Mouse (Mus musculus) neural tube, embryonic 14.5 days (tissue): ENCODE results near the gene H1f0. TPM values are rescaled to one million over a fixed set of nuclear protein-coding genes. Genes with fewer than 3 reads are reported as not detected.
A peak's percentile ranks its signal among the peaks of the same experiment; 100 is the strongest.

Experiments
- ATAC-seq: fragments of 200-750 bp; cut with Nextera tagmentation; 2 replicates; pipeline ENCODE4 v1.8.0; 2017; ENCODE audit warnings: low read depth, mild to moderate bottlenecking, moderate TSS enrichment, moderate library complexity
- H3K27ac ChIP-seq: fragments of 300-500 bp; sonication (generic); 2 replicates; pipeline ENCODE4 v1.5.1; 2014; ENCODE audit warnings: low read depth, mild to moderate bottlenecking, control low read depth, low read length, moderate library complexity, mixed read lengths
- H3K27me3 ChIP-seq: fragments of 300-500 bp; sonication (generic); 2 replicates; pipeline ENCODE4 v1.6.1; 2014; ENCODE audit warnings: low read length; ENCODE audit not compliant: control insufficient read depth, insufficient read depth
- H3K36me3 ChIP-seq: fragments of 300-500 bp; sonication (generic); 2 replicates; pipeline ENCODE4 v1.6.1; 2014; ENCODE audit warnings: low read length, mixed read lengths; ENCODE audit not compliant: control insufficient read depth, insufficient read depth
- H3K4me1 ChIP-seq: fragments of 300-500 bp; sonication (generic); 2 replicates; pipeline ENCODE4 v1.6.1; 2014; ENCODE audit warnings: low read length; ENCODE audit not compliant: control insufficient read depth, insufficient read depth
- H3K4me2 ChIP-seq: fragments of 300-500 bp; sonication (generic); 2 replicates; pipeline ENCODE4 v1.6.1; 2014; ENCODE audit warnings: mild to moderate bottlenecking, low read depth, low read length, control low read depth
- H3K4me3 ChIP-seq: fragments of 300-500 bp; sonication (generic); 2 replicates; pipeline ENCODE4 v1.5.1; 2014; ENCODE audit warnings: low read depth, low read length, control low read depth, mixed read lengths
- H3K9ac ChIP-seq: fragments of 300-500 bp; sonication (generic); replicated peaks from 2 replicates; pipeline ENCODE4 v1.6.1; 2014; ENCODE audit warnings: low read depth, mild to moderate bottlenecking, control low read depth, low read length, mixed read lengths
- H3K9me3 ChIP-seq: fragments of 300-500 bp; sonication (generic); 2 replicates; pipeline ENCODE4 v1.6.1; 2016; ENCODE audit warnings: low read length; ENCODE audit not compliant: control insufficient read depth
- WGBS: fragments of 180-500 bp; shearing (Covaris S2); extraction: QIAGEN DNeasy Blood & Tissue Kit; methylation state at CpG from one replicate; pipeline ENCODE4 v1.1.7; 2014; 5-methylcytosine and 5-hydroxymethylcytosine counted together
- polyA plus RNA-seq: library from polyadenylated mRNA; unstranded; fragments of >200 nt; fragmentation: Nextera tagmentation; extraction: Ambion mirVana; gene quantifications from 2 replicates; pipeline ENCODE4 v1.2.1, GENCODE M21; 2014

H1f0 gene
- polyA plus RNA-seq, 1 experiment from 2014 or later = 45.6 TPM

- WGBS = 28% methylated on average over 7 of the region's 7 CpGs
- no peak overlapping the region for H3K4me2 ChIP-seq
- no peak overlapping the region for H3K4me3 ChIP-seq
- no peaks in the 10 kb centered on the region for H3K9me3 ChIP-seq
- H3K9ac ChIP-seq = no peak overlapping the region
- no peaks in the 10 kb centered on the region for H3K27me3 ChIP-seq
- H3K27ac ChIP-seq = no peak overlapping the region
- no peaks in the 10 kb centered on the region for H3K36me3 ChIP-seq
- ATAC-seq = no peak
- no peaks in the 10 kb centered on the region for H3K4me1 ChIP-seq
These were observed 14.9 kb upstream of the H1f0 start for GRCm38 (mm10) chr15:79013382-79013781.

DNA sequence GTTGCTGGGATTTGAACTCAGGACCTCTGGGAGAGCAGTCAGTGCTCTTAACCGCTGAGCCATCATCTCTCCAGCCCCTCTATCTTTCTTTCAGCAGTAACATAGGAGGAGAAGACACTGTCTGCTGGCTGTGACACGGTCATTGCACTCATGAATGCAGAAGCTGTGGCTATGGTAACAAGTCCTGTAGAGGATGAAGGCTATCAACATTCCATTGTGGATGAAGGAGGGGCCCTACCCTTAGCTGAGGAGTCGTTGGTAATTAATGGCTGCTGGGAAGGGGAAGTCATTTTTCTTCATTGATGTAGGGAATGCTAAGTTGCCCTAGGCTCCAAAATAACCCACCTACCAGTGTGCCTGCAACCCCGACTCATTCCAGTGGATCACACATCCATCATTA, 10.1 kb upstream of the H1f0 start:
- H3K27me3 ChIP-seq = no peaks in the 10 kb centered on the region
- no peaks in the 10 kb centered on the region for H3K36me3 ChIP-seq
- H3K4me1 ChIP-seq = no peaks in the 10 kb centered on the region
- no peak overlapping the region for H3K4me2 ChIP-seq
- whole genome bisulfite sequencing = 25% methylated on average over 4 of the region's 4 CpGs
- no peaks in the 10 kb centered on the region for H3K9me3 ChIP-seq
- no peak overlapping the region for H3K4me3 ChIP-seq
- no peak overlapping the region for H3K9ac ChIP-seq
- H3K27ac ChIP-seq = no peak overlapping the region
- no peak for ATAC-seq

DNA sequence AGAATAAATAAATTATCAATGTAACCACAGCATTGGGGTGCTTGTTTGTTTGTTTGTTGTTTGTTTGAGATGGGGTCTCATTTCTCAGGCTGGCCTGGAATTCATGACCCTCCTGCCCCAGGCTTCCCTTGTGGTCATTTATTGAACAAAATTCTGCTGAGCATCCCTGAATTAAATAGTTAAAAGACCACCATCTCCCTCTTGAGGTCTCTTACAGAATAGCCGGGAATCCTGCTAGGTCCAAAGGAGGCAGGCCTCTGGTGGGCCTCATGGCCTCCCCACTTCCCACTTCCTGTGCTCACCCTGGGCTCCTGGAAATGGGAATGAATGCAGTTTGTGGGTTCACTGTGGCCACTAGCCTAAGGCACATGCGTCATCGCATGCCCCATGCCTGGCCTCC, 9.4 kb upstream of the H1f0 start:
- no peaks in the 10 kb centered on the region for H3K4me1 ChIP-seq
- H3K9me3 ChIP-seq = no peaks in the 10 kb centered on the region
- H3K27ac ChIP-seq = no peak overlapping the region
- 68% methylated on average over 3 of the region's 3 CpGs for WGBS
- ATAC-seq = no peak
- no peaks in the 10 kb centered on the region for H3K36me3 ChIP-seq
- no peak overlapping the region for H3K9ac ChIP-seq
- no peak overlapping the region for H3K4me3 ChIP-seq
- H3K4me2 ChIP-seq = no peak overlapping the region
- H3K27me3 ChIP-seq = no peaks in the 10 kb centered on the region

DNA sequence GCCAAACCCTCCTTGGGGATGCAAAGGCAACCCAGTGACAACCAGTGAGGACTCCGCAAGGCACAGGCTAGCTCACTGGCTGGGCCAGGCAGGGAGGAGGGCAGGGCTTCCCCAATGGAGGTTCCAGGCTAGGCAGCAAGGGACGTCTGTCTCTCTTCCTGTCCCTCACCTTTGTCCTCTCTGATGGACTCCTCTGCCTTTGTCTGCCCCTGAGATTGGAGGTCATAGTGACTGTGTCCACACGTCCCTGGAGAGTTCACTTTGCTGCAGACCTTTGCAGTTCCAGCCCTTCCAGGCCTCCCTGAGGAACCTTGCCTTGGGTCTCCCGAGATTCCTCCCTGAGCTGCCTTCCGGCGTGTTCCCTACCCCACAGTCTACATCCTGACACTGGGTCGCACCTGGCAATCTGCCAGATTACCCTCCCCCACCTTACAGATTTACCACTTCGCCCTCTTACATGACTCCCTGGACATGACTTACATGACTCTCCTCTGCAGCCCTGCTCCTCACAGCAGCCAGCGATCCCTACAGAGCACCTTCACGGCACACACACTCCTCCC, 5.5 kb upstream of the H1f0 start:
- H3K9ac ChIP-seq = no peak overlapping the region
- no peak for ATAC-seq
- 61% methylated on average over 10 of the region's 10 CpGs for WGBS

DNA sequence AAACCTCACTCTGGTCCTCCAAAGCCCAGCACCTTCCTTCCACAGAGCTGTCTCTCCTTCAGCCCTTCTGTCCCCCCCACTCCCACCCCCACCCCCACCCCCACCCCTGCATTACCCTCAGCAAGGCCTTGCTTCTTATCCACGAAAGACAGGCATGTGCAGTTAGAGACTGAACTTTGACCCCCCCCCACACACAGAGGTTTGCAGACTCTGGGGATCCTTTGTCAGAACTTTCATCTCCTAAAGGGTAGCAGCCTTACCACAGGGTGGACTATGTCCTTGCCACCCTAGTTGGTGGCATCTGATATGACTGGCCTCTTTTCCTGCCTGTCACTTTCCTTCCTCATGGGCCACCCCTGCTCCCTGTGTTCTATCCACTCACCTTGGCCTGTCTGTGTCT, 4.9 kb upstream of the H1f0 start:
- H3K36me3 ChIP-seq = no peaks in the 10 kb centered on the region
- no peaks in the 10 kb centered on the region for H3K9me3 ChIP-seq
- no peaks in the 10 kb centered on the region for H3K27me3 ChIP-seq
- H3K4me1 ChIP-seq = peaks cover 11% of the 10 kb centered on the region
- no peak overlapping the region for H3K9ac ChIP-seq
- no peak overlapping the region for H3K4me3 ChIP-seq
- no peak overlapping the region for H3K27ac ChIP-seq
- H3K4me2 ChIP-seq = no peak overlapping the region
- WGBS = 78% methylated on average over 1 of the region's 1 CpGs
- no peak for ATAC-seq

More for the DNA sequence above, 5.5 kb upstream of the H1f0 start:
- Histone ChIP-seq H3K36me3 (no peaks in the 10 kb centered on the region), H3K4me3 (no peak overlapping the region), H3K9me3 (no peaks in the 10 kb centered on the region), H3K4me2 (no peak overlapping the region), H3K4me1 (peaks cover 11% of the 10 kb centered on the region), H3K27me3 (no peaks in the 10 kb centered on the region), H3K27ac (no peak overlapping the region)

- H3K27ac ChIP-seq = no peak overlapping the region
- peaks cover 23% of the 10 kb centered on the region for H3K4me1 ChIP-seq
- no peak overlapping the region for H3K4me3 ChIP-seq
- no peaks in the 10 kb centered on the region for H3K9me3 ChIP-seq
- no peaks in the 10 kb centered on the region for H3K36me3 ChIP-seq
- H3K4me2 ChIP-seq = peak overlapping the region; percentile 41
- no peaks in the 10 kb centered on the region for H3K27me3 ChIP-seq
- ATAC-seq = no peak
- H3K9ac ChIP-seq = no peak overlapping the region
- WGBS = 11% methylated on average over 16 of the region's 18 CpGs
These were observed 2.5 kb upstream of the H1f0 start for GRCm38 (mm10) chr15:79025687-79026308.

DNA sequence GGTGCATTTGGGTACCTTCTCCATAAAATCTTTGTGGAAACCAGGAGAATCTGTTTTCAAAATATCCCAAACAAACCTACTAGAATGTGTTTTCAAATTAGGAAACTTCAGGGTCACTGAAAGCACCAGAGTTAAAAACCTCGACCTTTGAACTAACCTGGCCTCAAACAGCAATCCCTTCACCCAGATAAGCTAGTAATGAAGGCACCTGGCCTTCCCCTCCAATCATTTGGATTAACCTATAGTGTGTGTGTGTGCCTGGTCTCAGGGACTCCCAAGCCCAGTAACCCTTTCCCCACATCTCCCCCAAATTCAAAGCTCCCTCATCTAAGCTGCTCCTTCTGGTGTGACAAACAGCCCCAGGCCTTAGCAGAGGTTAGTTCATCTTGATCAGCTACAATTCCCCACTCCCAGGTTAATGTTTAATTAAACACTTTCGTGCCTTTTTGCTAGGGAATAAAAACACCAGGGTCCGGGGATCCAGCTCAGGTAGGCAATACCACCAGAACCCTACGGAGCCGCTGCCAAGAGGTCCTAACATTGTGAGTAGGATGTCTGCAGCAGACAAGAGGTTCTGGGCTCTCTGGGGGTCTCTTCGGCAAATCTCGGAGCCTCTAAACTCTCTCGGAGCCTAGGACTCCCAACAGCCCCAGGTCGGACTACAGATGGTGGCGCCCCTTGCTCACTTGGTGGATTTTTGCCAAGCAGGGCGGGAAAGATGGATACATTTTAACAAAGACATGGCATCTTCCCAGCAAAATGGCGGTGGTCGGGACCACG, 1.5 kb upstream of the H1f0 start:
- no peak for ATAC-seq

DNA sequence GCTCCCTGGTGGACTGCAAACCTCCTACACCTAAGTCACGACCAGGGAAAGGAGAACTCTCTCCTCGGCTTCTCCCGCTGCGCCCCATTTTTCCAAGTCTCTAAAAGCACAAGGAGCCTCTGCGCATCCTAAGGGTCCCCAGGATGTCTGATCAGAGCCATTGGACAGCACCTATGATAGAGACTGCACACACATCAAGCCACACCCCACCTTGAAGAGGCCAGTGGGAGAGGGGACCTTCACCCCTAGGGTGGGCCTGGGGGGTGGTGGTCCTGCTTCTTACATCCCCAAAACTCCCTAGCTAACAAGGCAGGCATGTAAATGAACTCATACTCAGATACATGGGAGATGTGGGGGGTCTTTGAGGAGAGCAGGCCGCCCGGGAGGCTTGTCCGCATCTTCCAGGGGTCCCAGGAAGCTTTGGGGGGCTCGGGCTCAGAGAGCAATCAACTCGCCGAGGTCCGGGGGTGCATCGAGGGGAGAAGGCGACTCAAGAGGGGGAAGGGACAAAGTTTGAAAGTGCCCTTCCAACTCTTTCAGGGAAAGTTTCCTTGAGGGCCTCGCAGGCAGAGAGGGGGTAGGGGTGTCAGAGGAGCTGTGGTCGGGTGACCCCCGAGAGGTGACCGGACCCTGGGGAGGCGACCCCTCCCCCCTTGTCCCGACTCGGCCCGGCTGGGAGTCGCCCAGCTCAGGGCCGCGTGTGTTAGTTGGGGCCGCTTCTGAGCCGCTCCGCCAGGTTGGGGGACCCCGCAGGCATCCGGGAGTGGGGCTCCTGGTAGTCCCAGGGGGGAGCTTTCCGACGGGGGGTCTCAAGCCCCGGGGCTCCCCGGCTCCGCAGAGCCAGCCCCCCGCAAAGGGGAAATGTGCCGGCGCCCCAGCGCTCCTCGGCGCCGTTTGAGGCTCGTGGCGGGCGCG, 702 bp upstream of the H1f0 start:
- Histone ChIP-seq H3K9ac (peak overlapping the region; percentile 99), H3K4me2 (peak overlapping the region; percentile 99), H3K36me3 (no peaks in the 10 kb centered on the region), H3K27ac (peak overlapping the region; percentile 97), H3K4me3 (peak overlapping the region; percentile 75), H3K27me3 (no peaks in the 10 kb centered on the region), H3K9me3 (no peaks in the 10 kb centered on the region), H3K4me1 (peaks cover 28% of the 10 kb centered on the region)
- WGBS = 7% methylated on average over 40 of the region's 46 CpGs
- no peak for ATAC-seq

More for the DNA sequence above, 1.5 kb upstream of the H1f0 start:
- H3K36me3 ChIP-seq = no peaks in the 10 kb centered on the region
- 36% methylated on average over 14 of the region's 14 CpGs for WGBS
- H3K4me3 ChIP-seq = no peak overlapping the region; the same call in 1 of the 2 replicates
- peaks cover 28% of the 10 kb centered on the region for H3K4me1 ChIP-seq
- no peaks in the 10 kb centered on the region for H3K27me3 ChIP-seq
- H3K27ac ChIP-seq = 0 out of 2 replicates have a peak overlapping the region, but pooled peaks have one; percentile 97
- H3K9me3 ChIP-seq = no peaks in the 10 kb centered on the region
- H3K9ac ChIP-seq = peak overlapping the region; percentile 99
- H3K4me2 ChIP-seq = peak overlapping the region; percentile 99
